Mouse (Mus musculus) T-helper 17 cell (primary cell): ENCODE measurements at regions not wholly inside any gene's neighbourhood (a gene's known extent, or its start where the extent isn't known, plus 50 kb on each side); places are given as distances from the start of the nearest gene placed in this dataset.

Source experiments
- in situ Hi-C, 2 experiments: fragments of 300-600 bp; cut with MboI, MseI; formaldehyde crosslinking; loops; 1 replicate in 1 of 2; 2 replicates in 1 of 2; pipeline ENCODE4 v1.15.1; 2025; ENCODE audit warnings: high pct_unique_total_duplicates in 2 of 2

- in situ Hi-C loops = no loop called here
Measured at GRCm38 (mm10) chr2:95232135-95232772, 794.3 kb upstream of the Api5 start.

- in situ Hi-C loops = no loop called here
Measured at GRCm38 (mm10) chr2:95231739-95232134, 793.8 kb upstream of the Api5 start.

GRCm38 (mm10) chr2:95229386-95229785 is 791.5 kb upstream of the Api5 start:
- in situ Hi-C loops = loop anchor here in 1 of 2 experiments (10.0 kb wide), 1 partner anchor 1875 kb away; no protein-coding TSS in a partner anchor

GRCm38 (mm10) chr2:95210216-95210941 is 772.4 kb upstream of the Api5 start:
- in situ Hi-C loops = loop anchor here in 1 of 2 experiments (10.0 kb wide), 1 partner anchor 744 kb away; no protein-coding TSS in a partner anchor
